Mouse (Mus musculus): ENCODE measurements at regions not wholly inside any gene's neighbourhood (a gene's known extent, or its start where the extent isn't known, plus 50 kb on each side); places are given as distances from the start of the nearest gene placed in this dataset.

- DNase-seq (ENCODE audit: low read depth): no peak
Observed at GRCm38 (mm10) chr10:51963671-51964070, 58.6 kb upstream of the Vgll2 start.

GRCm38 (mm10) chr10:51970113-51970512, 52.2 kb upstream of the Vgll2 start:
- no peak for DNase-seq (ENCODE audit: low read depth)

Measured in c-Kit-positive CD71-positive TER-119-negative erythroid progenitor cells, embryonic 14.5 days (primary cell).